Mouse (Mus musculus) hindbrain, embryonic 11.5 days (tissue): Measurements from ENCODE around the gene Clk3. TPM values are rescaled to one million over a fixed set of nuclear protein-coding genes. Genes with fewer than 3 reads are reported as not detected.

Experiments used
- ATAC-seq: fragments of 200-750 bp; cut with Nextera tagmentation; 2 replicates; pipeline ENCODE4 v1.8.0; 2017; ENCODE audit warnings: mild to moderate bottlenecking, moderate TSS enrichment, moderate library complexity; ENCODE audit not compliant: low FRiP score
- DNase-seq: peaks from one replicate; pipeline ENCODE4 v3.0.0-alpha.2; 2015; ENCODE audit warnings: low spot score
- H3K27ac ChIP-seq: fragments of 300-500 bp; sonication (generic); 2 replicates; pipeline ENCODE4 v1.5.1; 2014; ENCODE audit warnings: mild to moderate bottlenecking, low read depth, low read length
- H3K27me3 ChIP-seq: fragments of 300-500 bp; sonication (generic); 2 replicates; pipeline ENCODE4 v1.6.1; 2014; ENCODE audit warnings: mild to moderate bottlenecking, low read length, moderate library complexity, mixed read lengths; ENCODE audit not compliant: control insufficient read depth, insufficient read depth
- H3K36me3 ChIP-seq: fragments of 300-500 bp; sonication (generic); 2 replicates; pipeline ENCODE4 v1.6.1; 2014; ENCODE audit warnings: mild to moderate bottlenecking, low read length, moderate library complexity, mixed read lengths; ENCODE audit not compliant: control insufficient read depth, insufficient read depth
- H3K4me1 ChIP-seq: fragments of 300-500 bp; sonication (generic); replicated peaks from 2 replicates; pipeline ENCODE4 v1.6.1; 2014; ENCODE audit warnings: low read length, mixed read lengths; ENCODE audit not compliant: control insufficient read depth, insufficient read depth
- H3K4me2 ChIP-seq: fragments of 300-500 bp; sonication (generic); replicated peaks from 2 replicates; pipeline ENCODE4 v1.6.1; 2014; ENCODE audit warnings: mild to moderate bottlenecking, low read depth, low read length
- H3K4me3 ChIP-seq: fragments of 300-500 bp; sonication (generic); 2 replicates; pipeline ENCODE4 v1.5.1; 2014; ENCODE audit warnings: low read depth, low read length
- H3K9ac ChIP-seq: fragments of 300-500 bp; sonication (generic); 2 replicates; pipeline ENCODE4 v1.6.1; 2014; ENCODE audit warnings: low read depth, low read length
- H3K9me3 ChIP-seq: fragments of 300-500 bp; sonication (generic); 2 replicates; pipeline ENCODE4 v1.6.1; 2016; ENCODE audit warnings: low read length; ENCODE audit not compliant: control insufficient read depth
- WGBS: fragments of 180-500 bp; shearing (Covaris S2); extraction: QIAGEN DNeasy Blood & Tissue Kit; methylation state at CpG from one replicate; pipeline ENCODE4 v1.1.7; 2014; 5-methylcytosine and 5-hydroxymethylcytosine counted together
- polyA plus RNA-seq: library from polyadenylated mRNA; unstranded; fragments of >200 nt; fragmentation: Nextera tagmentation; extraction: Ambion mirVana; gene quantifications from 2 replicates; pipeline ENCODE4 v1.2.1, GENCODE M21; 2014

Gene Clk3
- polyA plus RNA-seq, 1 experiment from 2014 or later: 91.4 TPM

- H3K4me3 ChIP-seq: no peak overlapping the region
- ATAC-seq: no peak
- no peak for DNase-seq
- H3K9ac ChIP-seq: no peak overlapping the region
- H3K4me1 ChIP-seq: no peaks in the 10 kb centered on the region
- H3K9me3 ChIP-seq: no peaks in the 10 kb centered on the region
- H3K27ac ChIP-seq: no peak overlapping the region
- H3K36me3 ChIP-seq: no peaks in the 10 kb centered on the region
- H3K27me3 ChIP-seq: no peaks in the 10 kb centered on the region
- 75% methylated on average over 4 of the region's 4 CpGs for WGBS
- H3K4me2 ChIP-seq: no peak overlapping the region
Observed at GRCm38 (mm10) chr9:57775736-57776135, 10.1 kb upstream of the Clk3 start.

- WGBS: 74% methylated on average over 5 of the region's 5 CpGs
- no peak overlapping the region for H3K4me2 ChIP-seq
- no peaks in the 10 kb centered on the region for H3K4me1 ChIP-seq
- H3K27ac ChIP-seq: no peak overlapping the region
- H3K9me3 ChIP-seq: no peaks in the 10 kb centered on the region
- H3K4me3 ChIP-seq: no peak overlapping the region
- H3K9ac ChIP-seq: no peak overlapping the region
- no peak for DNase-seq
- H3K27me3 ChIP-seq: no peaks in the 10 kb centered on the region
- H3K36me3 ChIP-seq: no peaks in the 10 kb centered on the region
- ATAC-seq: no peak
Observed at GRCm38 (mm10) chr9:57775026-57775425, 9.4 kb upstream of the Clk3 start.

- H3K4me1 ChIP-seq: no peaks in the 10 kb centered on the region
- no peak for DNase-seq
Observed at GRCm38 (mm10) chr9:57774168-57774567, 8.5 kb upstream of the Clk3 start.

GRCm38 (mm10) chr9:57773754-57774153 is 8.1 kb upstream of the Clk3 start:
- H3K27me3 ChIP-seq: no peaks in the 10 kb centered on the region
- H3K9me3 ChIP-seq: no peaks in the 10 kb centered on the region
- no peak for DNase-seq
- H3K4me2 ChIP-seq: no peak overlapping the region
- H3K36me3 ChIP-seq: no peaks in the 10 kb centered on the region
- H3K4me1 ChIP-seq: no peaks in the 10 kb centered on the region
- no peak overlapping the region for H3K4me3 ChIP-seq
- ATAC-seq: no peak
- H3K9ac ChIP-seq: no peak overlapping the region
- WGBS: 76% methylated on average over 3 of the region's 3 CpGs
- H3K27ac ChIP-seq: no peak overlapping the region

More at GRCm38 (mm10) chr9:57774168-57774567, 8.5 kb upstream of the Clk3 start:
- Histone ChIP-seq H3K4me2 (no peak overlapping the region), H3K36me3 (no peaks in the 10 kb centered on the region), H3K27me3 (no peaks in the 10 kb centered on the region), H3K27ac (no peak overlapping the region), H3K4me3 (no peak overlapping the region), H3K9ac (no peak overlapping the region), H3K9me3 (no peaks in the 10 kb centered on the region)
- ATAC-seq: no peak
- 5% methylated on average over 1 of the region's 1 CpGs for WGBS

- Histone ChIP-seq H3K4me1 (peaks cover 7% of the 10 kb centered on the region), H3K9ac (no peak overlapping the region), H3K27ac (no peak overlapping the region), H3K4me3 (no peak overlapping the region), H3K36me3 (no peaks in the 10 kb centered on the region), H3K9me3 (no peaks in the 10 kb centered on the region), H3K27me3 (no peaks in the 10 kb centered on the region), H3K4me2 (no peak overlapping the region)
- ATAC-seq: no peak
- WGBS: 87% methylated on average over 2 of the region's 2 CpGs
- DNase-seq: no peak
Observed at GRCm38 (mm10) chr9:57770836-57771235, 5.2 kb upstream of the Clk3 start.

GRCm38 (mm10) chr9:57770214-57770613 is 4.6 kb upstream of the Clk3 start:
- Histone ChIP-seq H3K4me3 (no peak overlapping the region), H3K9ac (no peak overlapping the region), H3K9me3 (no peaks in the 10 kb centered on the region), H3K27ac (0 out of 2 replicates have a peak overlapping the region, but pooled peaks have one; percentile 27), H3K4me1 (peaks cover 8% of the 10 kb centered on the region), H3K36me3 (no peaks in the 10 kb centered on the region), H3K27me3 (no peaks in the 10 kb centered on the region), H3K4me2 (no peak overlapping the region)
- ATAC-seq (no peak), DNase-seq (no peak)
- WGBS: 88% methylated on average over 1 of the region's 1 CpGs

- no peaks in the 10 kb centered on the region for H3K27me3 ChIP-seq
- no peaks in the 10 kb centered on the region for H3K36me3 ChIP-seq
- WGBS: 66% methylated on average over 2 of the region's 2 CpGs
- no peak overlapping the region for H3K9ac ChIP-seq
- no peak overlapping the region for H3K4me2 ChIP-seq
- H3K27ac ChIP-seq: peak overlapping the region; percentile 27; the same call in 1 of the 2 replicates
- no peak overlapping the region for H3K4me3 ChIP-seq
- no peak for DNase-seq
- no peak for ATAC-seq
- H3K4me1 ChIP-seq: peaks cover 8% of the 10 kb centered on the region
- H3K9me3 ChIP-seq: no peaks in the 10 kb centered on the region
Observed at GRCm38 (mm10) chr9:57769539-57770069, 3.9 kb upstream of the Clk3 start.

GRCm38 (mm10) chr9:57767231-57767630 is 1.6 kb upstream of the Clk3 start:
- 92% methylated on average over 4 of the region's 4 CpGs for whole genome bisulfite sequencing
- H3K9ac ChIP-seq: no peak overlapping the region
- peaks cover 20% of the 10 kb centered on the region for H3K4me1 ChIP-seq
- no peak overlapping the region for H3K27ac ChIP-seq
- ATAC-seq: no peak
- no peaks in the 10 kb centered on the region for H3K9me3 ChIP-seq
- H3K27me3 ChIP-seq: no peaks in the 10 kb centered on the region
- H3K4me2 ChIP-seq: no peak overlapping the region
- no peak overlapping the region for H3K4me3 ChIP-seq
- H3K36me3 ChIP-seq: no peaks in the 10 kb centered on the region
- no peak for DNase-seq

- no peaks in the 10 kb centered on the region for H3K27me3 ChIP-seq
- H3K4me1 ChIP-seq: peaks cover 20% of the 10 kb centered on the region
- no peak for DNase-seq
- H3K36me3 ChIP-seq: no peaks in the 10 kb centered on the region
- WGBS: 41% methylated on average over 6 of the region's 6 CpGs
- H3K4me2 ChIP-seq: peak overlapping the region; percentile 97
- ATAC-seq: no peak
- H3K9ac ChIP-seq: peak overlapping the region; percentile 99; the same call in 1 of the 2 replicates
- H3K4me3 ChIP-seq: peak overlapping the region; percentile 63
- H3K27ac ChIP-seq: no peak overlapping the region
- H3K9me3 ChIP-seq: no peaks in the 10 kb centered on the region
Observed at GRCm38 (mm10) chr9:57766431-57766830, 771 bp upstream of the Clk3 start.
